Mouse (Mus musculus) heart, postnatal 0 days (tissue): Measurements from ENCODE around the gene Cbfa2t3. TPM values are rescaled to one million over a fixed set of nuclear protein-coding genes. Genes with fewer than 3 reads are reported as not detected.
A peak's percentile ranks its signal among the peaks of the same experiment; 100 is the strongest.

Source experiments
- ATAC-seq: fragments of 200-750 bp; cut with Nextera tagmentation; 2 replicates; pipeline ENCODE4 v1.8.0; 2017; ENCODE audit warnings: low read depth, moderate number of reproducible peaks, moderate library complexity; ENCODE audit not compliant: insufficient read depth
- DNase-seq: peaks from one replicate; pipeline ENCODE4 v3.0.0-alpha.2; 2016; ENCODE audit warnings: low spot score
- H3K27ac ChIP-seq: fragments of 300-500 bp; sonication (generic); 2 replicates; pipeline ENCODE4 v1.5.1; 2014; ENCODE audit warnings: low read depth, mild to moderate bottlenecking
- H3K27me3 ChIP-seq: fragments of 300-500 bp; sonication (generic); 2 replicates; pipeline ENCODE4 v1.6.1; 2014; ENCODE audit warnings: low read length, mixed read lengths; ENCODE audit not compliant: control insufficient read depth, insufficient read depth
- H3K36me3 ChIP-seq: fragments of 300-500 bp; sonication (generic); replicated peaks from 2 replicates; pipeline ENCODE4 v1.6.1; 2014; ENCODE audit warnings: low read length, mixed read lengths; ENCODE audit not compliant: control insufficient read depth, insufficient read depth
- H3K4me1 ChIP-seq: fragments of 300-500 bp; sonication (generic); 2 replicates; pipeline ENCODE4 v1.6.1; 2014; ENCODE audit warnings: antibody characterized with exemption; ENCODE audit not compliant: control insufficient read depth, insufficient read depth
- H3K4me2 ChIP-seq: fragments of 300-500 bp; sonication (generic); 2 replicates; pipeline ENCODE4 v1.6.1; 2014; ENCODE audit warnings: low read depth, mild to moderate bottlenecking, low read length, moderate library complexity
- H3K4me3 ChIP-seq: fragments of 300-500 bp; sonication (generic); 2 replicates; pipeline ENCODE4 v1.5.1; 2014; ENCODE audit warnings: low read depth, low read length
- H3K9ac ChIP-seq: fragments of 300-500 bp; sonication (generic); replicated peaks from 2 replicates; pipeline ENCODE4 v1.6.1; 2014; ENCODE audit warnings: low read depth, low read length, mixed read lengths
- H3K9me3 ChIP-seq: fragments of 300-500 bp; sonication (generic); replicated peaks from 2 replicates; pipeline ENCODE4 v1.6.1; 2016; ENCODE audit warnings: low read length; ENCODE audit not compliant: control insufficient read depth
- CTCF ChIP-seq: IDR thresholded peaks from 2 replicates; pipeline ENCODE4 v1.5.1; 2016; ENCODE audit warnings: antibody characterized with exemption, control low read depth, low read depth
- EP300 ChIP-seq: IDR thresholded peaks from 2 replicates; pipeline ENCODE4 v1.6.1; 2016; ENCODE audit warnings: antibody characterized with exemption, low read depth
- WGBS: fragments of 180-500 bp; shearing (Covaris S2); extraction: QIAGEN DNeasy Blood & Tissue Kit; methylation state at CpG from one replicate; pipeline ENCODE4 v1.1.7; 2014; 5-methylcytosine and 5-hydroxymethylcytosine counted together
- polyA plus RNA-seq: library from polyadenylated mRNA; unstranded; fragments of >200 nt; fragmentation: Nextera tagmentation; extraction: Ambion mirVana; gene quantifications from 2 replicates; pipeline ENCODE4 v1.2.1, GENCODE M21; 2015
- total RNA-seq: library from RNA; depleted of rRNA; stranded (reverse); fragments of >200 nt; gene quantifications from 2 replicates; pipeline ENCODE4 v1.2.3, GENCODE M21; 2014; ENCODE audit warnings: low replicate concordance

The Cbfa2t3 gene
- total and polyA plus RNA-seq, 2 experiments from 2014 or later: 1.1 to 4.3 TPM

DNA sequence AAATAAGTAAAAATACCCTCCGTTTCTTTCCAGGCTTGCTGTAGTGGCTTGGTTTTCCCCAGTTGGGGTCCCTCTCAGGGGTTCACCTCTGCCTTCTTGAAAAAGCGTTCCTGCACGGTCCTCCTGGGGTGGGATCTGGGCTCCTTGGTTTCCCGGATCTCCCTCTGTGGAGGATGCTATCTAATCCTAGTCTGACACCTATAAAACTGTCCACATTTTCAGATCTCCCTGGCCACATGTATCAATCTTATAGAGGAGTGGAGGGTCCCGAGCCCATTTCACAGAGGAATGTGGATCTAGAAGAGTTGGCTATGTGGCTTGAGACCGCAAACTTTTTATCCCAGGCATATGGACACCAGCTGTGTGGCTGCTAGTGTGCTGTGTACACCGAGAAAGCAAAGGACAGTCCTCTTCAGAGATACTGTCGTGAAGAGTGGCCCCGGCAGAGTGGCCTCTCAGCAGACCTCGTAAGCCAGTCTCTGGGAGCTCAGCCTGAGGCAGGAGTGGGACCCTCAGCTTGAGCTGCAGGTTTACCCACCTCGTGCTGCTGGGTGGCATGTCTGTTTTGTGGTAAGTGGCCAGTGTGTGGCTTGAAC lies 19.5 kb downstream of the Cbfa2t3 start:
- Histone ChIP-seq H3K4me2 (peak overlapping the region; percentile 86), H3K9ac (no peak overlapping the region), H3K27ac (no peak overlapping the region), H3K4me3 (no peak overlapping the region), H3K9me3 (no peaks in the 10 kb centered on the region), H3K4me1 (0 out of 2 replicates have a peak, but pooled peaks cover 6% of the 10 kb centered on the region), H3K36me3 (no peaks in the 10 kb centered on the region), H3K27me3 (peaks cover 61% of the 10 kb centered on the region)
- ATAC-seq (no peak), DNase-seq (no peak)
- no peak for TF ChIP-seq EP300
- TF ChIP-seq CTCF: no peak
- 28% methylated on average over 11 of the region's 11 CpGs for WGBS

DNA sequence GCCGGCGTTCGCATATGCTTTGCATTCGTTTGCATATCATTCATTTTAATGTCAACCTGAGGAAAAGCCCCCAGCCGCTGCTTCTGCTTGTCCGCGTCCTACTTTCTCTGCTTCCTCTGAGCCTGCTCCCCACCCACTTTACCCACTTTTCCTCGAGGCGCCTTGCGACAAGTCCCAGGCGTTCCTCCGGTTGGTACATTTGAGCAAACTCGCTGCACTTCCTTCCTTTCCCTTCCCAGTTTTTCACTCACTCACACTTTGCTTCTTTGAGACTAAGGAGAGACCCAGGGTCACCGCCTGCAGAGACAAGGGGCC lies 20.1 kb downstream of the Cbfa2t3 start:
- no peak overlapping the region for H3K27ac ChIP-seq
- 0 out of 2 replicates have a peak, but pooled peaks cover 6% of the 10 kb centered on the region for H3K4me1 ChIP-seq
- no peak for TF ChIP-seq EP300
- no peak for TF ChIP-seq CTCF
- DNase-seq (no peak), ATAC-seq (no peak)
- peak overlapping the region; percentile 58 for H3K4me3 ChIP-seq
- H3K9ac ChIP-seq: no peak overlapping the region
- peaks cover 58% of the 10 kb centered on the region for H3K27me3 ChIP-seq
- peak overlapping the region; percentile 86 for H3K4me2 ChIP-seq
- no peaks in the 10 kb centered on the region for H3K36me3 ChIP-seq
- WGBS: 4% methylated on average over 13 of the region's 14 CpGs
- H3K9me3 ChIP-seq: no peaks in the 10 kb centered on the region

DNA sequence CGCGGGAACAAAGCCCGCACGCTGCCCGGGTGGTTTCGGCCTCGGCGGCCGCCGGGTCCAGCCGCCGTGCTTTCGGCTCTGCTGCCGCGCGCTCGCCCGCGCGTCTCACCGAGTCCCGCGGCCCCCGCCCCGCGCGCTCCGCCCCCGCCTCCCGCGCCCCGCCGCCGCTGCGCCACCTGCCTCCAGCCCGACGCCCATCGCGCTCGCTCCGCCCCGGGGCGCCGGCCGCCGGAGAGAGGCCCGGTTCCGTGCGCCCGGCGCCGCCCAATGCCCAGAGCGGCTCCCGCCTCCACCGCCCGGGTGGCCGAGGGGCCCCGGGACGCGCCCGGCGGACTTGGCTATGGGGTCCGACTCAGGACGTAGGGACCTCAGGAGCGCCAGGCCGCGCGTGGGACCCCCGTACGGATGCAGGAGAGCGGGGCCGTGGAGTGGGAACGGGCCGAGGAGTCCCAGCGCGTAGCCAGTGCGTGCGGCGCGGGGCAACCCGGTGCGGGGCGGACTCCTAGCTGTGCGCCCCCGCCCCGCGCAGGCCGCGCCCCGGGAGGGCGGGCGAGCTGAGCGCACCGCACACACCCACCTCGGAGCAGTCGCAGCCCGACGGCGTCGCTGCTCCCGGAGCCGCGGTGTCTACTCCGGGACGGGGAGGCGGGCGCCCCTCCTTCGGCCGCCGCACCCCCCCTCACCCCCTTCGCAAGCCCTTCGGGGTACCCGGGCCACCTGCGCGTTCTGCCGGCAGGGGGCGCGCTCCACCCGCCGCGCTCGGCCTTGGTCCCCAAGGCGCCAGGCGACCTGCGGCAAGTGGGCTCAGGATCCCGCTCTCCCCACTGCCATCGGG lies 20.6 kb downstream of the Cbfa2t3 start:
- TF ChIP-seq CTCF (peak; percentile 69), EP300 (no peak)

GRCm38 (mm10) chr8:122677481-122678021 lies 21.4 kb downstream of the Cbfa2t3 start:
- no peaks in the 10 kb centered on the region for H3K9me3 ChIP-seq
- 2% methylated on average over 35 of the region's 35 CpGs for WGBS
- peak overlapping the region; percentile 86 for H3K4me2 ChIP-seq
- H3K27ac ChIP-seq: peak overlapping the region; percentile 77
- DNase-seq (no peak), ATAC-seq (no peak)
- peak overlapping the region; percentile 58 for H3K4me3 ChIP-seq
- H3K27me3 ChIP-seq: peaks cover 59% of the 10 kb centered on the region
- H3K4me1 ChIP-seq: 0 out of 2 replicates have a peak, but pooled peaks cover 6% of the 10 kb centered on the region
- TF ChIP-seq EP300: no peak
- no peak for TF ChIP-seq CTCF
- no peaks in the 10 kb centered on the region for H3K36me3 ChIP-seq
- peak overlapping the region; percentile 52 for H3K9ac ChIP-seq

More for the DNA sequence above, 20.6 kb downstream of the Cbfa2t3 start:
- Histone ChIP-seq H3K4me2 (peak overlapping the region; percentile 86), H3K9me3 (no peaks in the 10 kb centered on the region), H3K4me3 (peak overlapping the region; percentile 58), H3K36me3 (no peaks in the 10 kb centered on the region), H3K27ac (peak overlapping the region; percentile 77), H3K9ac (peak overlapping the region; percentile 52), H3K27me3 (peaks cover 58% of the 10 kb centered on the region), H3K4me1 (0 out of 2 replicates have a peak, but pooled peaks cover 6% of the 10 kb centered on the region)
- WGBS: under 1% methylated on average over 64 of the region's 127 CpGs
- ATAC-seq: peak; percentile 74
- peak; percentile 45 for DNase-seq

GRCm38 (mm10) chr8:122676621-122677480 lies 22.1 kb downstream of the Cbfa2t3 start:
- peak overlapping the region; percentile 77 for H3K27ac ChIP-seq
- DNase-seq: peak; percentile 39
- peak; percentile 51 for ATAC-seq
- no peaks in the 10 kb centered on the region for H3K9me3 ChIP-seq
- peak overlapping the region; percentile 58 for H3K4me3 ChIP-seq
- H3K9ac ChIP-seq: peak overlapping the region; percentile 52
- TF ChIP-seq CTCF: no peak
- TF ChIP-seq EP300: no peak
- 0 out of 2 replicates have a peak, but pooled peaks cover 6% of the 10 kb centered on the region for H3K4me1 ChIP-seq
- WGBS: 8% methylated on average over 16 of the region's 16 CpGs
- H3K4me2 ChIP-seq: peak overlapping the region; percentile 86
- no peaks in the 10 kb centered on the region for H3K36me3 ChIP-seq
- peaks cover 55% of the 10 kb centered on the region for H3K27me3 ChIP-seq
